In the genomic region with DNA sequence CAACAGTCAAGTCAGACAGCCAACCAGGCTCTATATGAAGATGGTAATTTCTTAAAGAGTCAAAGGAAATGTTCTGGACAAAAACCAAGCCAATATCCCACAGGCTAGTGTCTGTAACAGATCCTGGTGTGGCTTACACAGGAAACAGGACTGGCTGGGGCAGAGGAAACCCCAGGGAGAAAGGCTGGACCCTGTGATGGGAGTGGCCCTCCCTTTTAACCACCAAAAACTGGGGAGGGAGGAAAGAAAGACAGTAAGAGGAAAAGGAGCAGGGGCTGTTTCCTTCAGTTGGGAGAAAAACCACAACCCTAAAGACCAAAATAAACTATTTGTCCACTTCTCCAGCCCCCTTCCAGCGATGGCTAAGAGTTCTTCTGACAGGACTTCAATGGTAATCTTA, we compare ENCODE assay signal across 8 mouse cellular contexts. TPM values are rescaled to one million over a fixed set of nuclear protein-coding genes. Genes with fewer than 3 reads are reported as not detected.
DNase-seq lines count a peak whose midpoint lies in the region; ATAC-seq and TF ChIP-seq lines count a peak whose summit lies in the region.

No protein-coding gene starts in this region.

- no peak overlapping the region for H3K9ac ChIP-seq in lung, embryonic 16.5 days (ENCODE audit: low read length)
- peak overlapping the region; percentile 65; the same call in 1 of the 2 replicates for H3K9ac ChIP-seq in forebrain, embryonic 11.5 days (ENCODE audit: low read length)
- H3K9ac ChIP-seq in limb, embryonic 14.5 days (ENCODE audit: low read depth, low read length, severe bottlenecking): no peak overlapping the region
- H3K9ac ChIP-seq in stomach, embryonic 14.5 days (replicated peaks; ENCODE audit: low read depth, low read length): no peak overlapping the region

- H3K27me3 ChIP-seq in lung, embryonic 16.5 days (ENCODE audit: control insufficient read depth, insufficient read depth, low read depth, low read length): no peaks in the 10 kb centered on the region
- H3K27me3 ChIP-seq in forebrain, embryonic 11.5 days (ENCODE audit: control insufficient read depth, insufficient read depth, low read length): no peaks in the 10 kb centered on the region
- H3K27me3 ChIP-seq in limb, embryonic 14.5 days (ENCODE audit: control insufficient read depth, insufficient read depth, low read length): no peaks in the 10 kb centered on the region
- H3K27me3 ChIP-seq in stomach, embryonic 14.5 days (ENCODE audit: control insufficient read depth, insufficient read depth, low read length): no peaks in the 10 kb centered on the region

- H3K4me2 ChIP-seq in lung, embryonic 16.5 days (ENCODE audit: low read depth, low read length): no peak overlapping the region
- H3K4me2 ChIP-seq in forebrain, embryonic 11.5 days (ENCODE audit: low read depth, low read length, severe bottlenecking): peak overlapping the region; percentile 42; the same call in 1 of the 2 replicates
- no peak overlapping the region for H3K4me2 ChIP-seq in limb, embryonic 14.5 days (replicated peaks; ENCODE audit: low read depth, low read length, severe bottlenecking)
- H3K4me2 ChIP-seq in stomach, embryonic 14.5 days (replicated peaks; ENCODE audit: low read depth, low read length): no peak overlapping the region

- H3K9me3 ChIP-seq in lung, embryonic 16.5 days (ENCODE audit: control insufficient read depth, low read length): no peaks in the 10 kb centered on the region
- no peaks in the 10 kb centered on the region for H3K9me3 ChIP-seq in forebrain, embryonic 11.5 days (ENCODE audit: control insufficient read depth, low read length)
- no peaks in the 10 kb centered on the region for H3K9me3 ChIP-seq in limb, embryonic 14.5 days (ENCODE audit: control insufficient read depth, low read length)
- H3K9me3 ChIP-seq in stomach, embryonic 14.5 days (ENCODE audit: control insufficient read depth, low read depth, low read length): no peaks in the 10 kb centered on the region

- H3K36me3 ChIP-seq in lung, embryonic 16.5 days (ENCODE audit: control insufficient read depth, insufficient read depth, low read length): no peaks in the 10 kb centered on the region
- no peaks in the 10 kb centered on the region for H3K36me3 ChIP-seq in forebrain, embryonic 11.5 days (ENCODE audit: control insufficient read depth, insufficient read depth, low read length)
- H3K36me3 ChIP-seq in limb, embryonic 14.5 days (ENCODE audit: control insufficient read depth, insufficient read depth, low read length): no peaks in the 10 kb centered on the region
- H3K36me3 ChIP-seq in stomach, embryonic 14.5 days (ENCODE audit: control insufficient read depth, insufficient read depth, low read length): no peaks in the 10 kb centered on the region

- no peak overlapping the region for H3K4me3 ChIP-seq in lung, embryonic 16.5 days (ENCODE audit: low read length)
- H3K4me3 ChIP-seq in forebrain, embryonic 11.5 days (ENCODE audit: low read depth, low read length): no peak overlapping the region
- H3K4me3 ChIP-seq in limb, embryonic 14.5 days (replicated peaks; ENCODE audit: low read length): no peak overlapping the region
- no peak overlapping the region for H3K4me3 ChIP-seq in stomach, embryonic 14.5 days (ENCODE audit: low read depth, low read length)

- H3K27ac ChIP-seq in lung, embryonic 16.5 days (ENCODE audit: low read length): peak overlapping the region; percentile 82
- H3K27ac ChIP-seq in forebrain, embryonic 11.5 days (ENCODE audit: low read depth, low read length): peak overlapping the region; percentile 98
- 0 out of 2 replicates have a peak overlapping the region, but pooled peaks have one; percentile 73 for H3K27ac ChIP-seq in limb, embryonic 14.5 days (replicated peaks; ENCODE audit: low read depth, low read length)
- peak overlapping the region; percentile 94 for H3K27ac ChIP-seq in stomach, embryonic 14.5 days (ENCODE audit: low read length)

- no peak for DNase-seq in lung, postnatal 14 days
- DNase-seq in forebrain, embryonic 11.5 days (ENCODE audit: low spot score): no peak
- DNase-seq in limb, embryonic 14.5 days (ENCODE audit: low spot score): no peak
- DNase-seq in embryo, embryonic 10.5 days (ENCODE audit: low spot score): no peak
- no peak for DNase-seq in left cerebral cortex, postnatal 4 days
- no peak for DNase-seq in Muller cell, postnatal 12 days (ENCODE audit: inconsistent ontology term)

- peaks cover 72% of the 10 kb centered on the region for H3K4me1 ChIP-seq in lung, embryonic 16.5 days (replicated peaks; ENCODE audit: control insufficient read depth, insufficient read depth, low read length)
- H3K4me1 ChIP-seq in forebrain, embryonic 11.5 days (replicated peaks; ENCODE audit: control insufficient read depth, insufficient read depth, low read length): peaks cover 44% of the 10 kb centered on the region
- peaks cover 75% of the 10 kb centered on the region for H3K4me1 ChIP-seq in limb, embryonic 14.5 days (ENCODE audit: control insufficient read depth, insufficient read depth, low read length)
- peaks cover 74% of the 10 kb centered on the region for H3K4me1 ChIP-seq in stomach, embryonic 14.5 days (ENCODE audit: control insufficient read depth, insufficient read depth, low read length)

- ATAC-seq in lung, embryonic 16.5 days (ENCODE audit: low read depth): no peak
- no peak for ATAC-seq in forebrain, embryonic 11.5 days (replicated peaks; ENCODE audit: low FRiP score)
- ATAC-seq in limb, embryonic 14.5 days (ENCODE audit: low FRiP score, low read depth): no peak
- no peak for ATAC-seq in stomach, embryonic 14.5 days (ENCODE audit: insufficient number of reproducible peaks, insufficient read depth, low FRiP score, low read depth)

- intact Hi-C loops in left cerebral cortex, postnatal 4 days (cut with DNase I): no loop called here

- 33% methylated on average over 1 of the region's 1 CpGs for WGBS in lung, embryonic 16.5 days
- 63% methylated on average over 1 of the region's 1 CpGs for WGBS in forebrain, embryonic 11.5 days
- WGBS in limb, embryonic 14.5 days: 78% methylated on average over 1 of the region's 1 CpGs
- 43% methylated on average over 1 of the region's 1 CpGs for WGBS in stomach, embryonic 14.5 days

- no peak for TF ChIP-seq POLR2A in limb, embryonic 14.5 days (IDR thresholded peaks at IDR 0.05; ENCODE audit: borderline replicate concordance, extremely low read depth, insufficient read depth, insufficient read length)

RNA-seq across cellular contexts. Expression of a gene that starts 11.5 kb away (rescaled TPM):
- polyA plus RNA-seq in lung, embryonic 16.5 days (2015; fragmentation: Nextera tagmentation; extraction: Ambion mirVana): 104 TPM in 2 replicates
- polyA plus RNA-seq in forebrain, embryonic 11.5 days (2014; fragmentation: Nextera tagmentation; extraction: Ambion mirVana): 87.8 and 96.1 TPM in 2 replicates
- 75.2 and 81.8 TPM in 2 replicates for polyA plus RNA-seq in limb, embryonic 14.5 days (2012; rRNA removed)
- polyA plus RNA-seq in limb, embryonic 14.5 days (2014; fragmentation: Nextera tagmentation; extraction: Ambion mirVana): 75.5 and 80.0 TPM in 2 replicates
- 84.5 and 88.2 TPM in 2 replicates for polyA plus RNA-seq in stomach, embryonic 14.5 days (2014; fragmentation: Nextera tagmentation; extraction: Ambion mirVana)
- total RNA-seq in left cerebral cortex, postnatal 4 days (2021): 10 to 100 TPM; 81.9 to 86.2 TPM

RNA-seq across cellular contexts. Expression of a gene that starts 58.4 kb away (rescaled TPM):
- polyA plus RNA-seq in lung, embryonic 16.5 days (2015; fragmentation: Nextera tagmentation; extraction: Ambion mirVana): 131 and 132 TPM in 2 replicates
- polyA plus RNA-seq in forebrain, embryonic 11.5 days (2014; fragmentation: Nextera tagmentation; extraction: Ambion mirVana): 54.2 and 57.9 TPM in 2 replicates
- polyA plus RNA-seq in limb, embryonic 14.5 days (2012; rRNA removed): 13.7 and 19.6 TPM in 2 replicates
- 27.1 and 29.8 TPM in 2 replicates for polyA plus RNA-seq in limb, embryonic 14.5 days (2014; fragmentation: Nextera tagmentation; extraction: Ambion mirVana)
- 42.7 and 45.8 TPM in 2 replicates for polyA plus RNA-seq in stomach, embryonic 14.5 days (2014; fragmentation: Nextera tagmentation; extraction: Ambion mirVana)
- total RNA-seq in left cerebral cortex, postnatal 4 days (2021): 100 to 1,000 TPM in 1 of 2 experiments, 10 to 100 TPM in 1; 88.0 to 105 TPM
